ENCODE assay signal across 25 mouse cellular contexts in genomic region chr1:152518971-152519370, GRCm38 (mm10).
DNase-seq lines count a peak whose midpoint lies in the region; ATAC-seq and TF ChIP-seq lines count a peak whose summit lies in the region.
"Had no signal": no experiment of that assay in that cellular context is flagged by ENCODE, and none has a peak within 500 bp of the region (broad histone marks: within the 10 kb centered on the region; RNA-seq: fewer than 3 reads in every experiment).

No protein-coding gene starts in this region.

- TF ChIP-seq CTCF in kidney, adult 2 months (conservative IDR thresholded peaks at IDR 0.05; ENCODE audit: insufficient read depth, insufficient read length, low read depth, low read length) = no peak
- TF ChIP-seq CTCF in liver, adult 2 months (IDR thresholded peaks at IDR 0.05; ENCODE audit: low read depth, low read length) = no peak

- ATAC-seq in kidney, embryonic 16.5 days (ENCODE audit: low FRiP score, low TSS enrichment) = no peak
- no peak for ATAC-seq in liver, embryonic 12.5 days
- ATAC-seq: activated CD4-positive, CD25-positive, alpha-beta regulatory T cell, adult 4 months; CD4-positive, CD25-positive, alpha-beta regulatory T cell, adult 4 months; forebrain, embryonic 13.5 days; Patski had no signal

- H3K9me3 ChIP-seq in kidney, embryonic 16.5 days (ENCODE audit: low read length) = no peaks in the 10 kb centered on the region
- H3K9me3 ChIP-seq in liver, embryonic 12.5 days (replicated peaks) = no peaks in the 10 kb centered on the region
- H3K9me3 ChIP-seq: embryonic facial prominence, embryonic 10.5 days; embryonic facial prominence, embryonic 12.5 days; forebrain, embryonic 13.5 days had no signal

- H3K36me3 ChIP-seq in kidney, adult 2 months (ENCODE audit: control insufficient read depth, insufficient read depth, low read length) = peaks cover 14% of the 10 kb centered on the region
- H3K36me3 ChIP-seq in kidney, embryonic 16.5 days (ENCODE audit: insufficient read depth, low read length) = peaks cover 43% of the 10 kb centered on the region
- H3K36me3 ChIP-seq in liver, adult 2 months (ENCODE audit: control insufficient read depth, insufficient read depth, low read length) = peaks cover 1% of the 10 kb centered on the region; the same call in 1 of the 2 replicates
- peaks cover 38% of the 10 kb centered on the region for H3K36me3 ChIP-seq in liver, embryonic 12.5 days
- H3K36me3 ChIP-seq: G1E had no signal

- DNase-seq in kidney, adult 11 months = peak; percentile 69
- no peak for DNase-seq in kidney, postnatal 4 days
- DNase-seq in kidney, adult 2 months = peak; percentile 86
- peak; percentile 78 for DNase-seq in kidney, adult 9 months
- DNase-seq in kidney, postnatal 10 days = no peak
- peak; percentile 84 for DNase-seq in liver, adult 2 months (ENCODE audit: extremely low read depth, low read depth, low spot score)
- DNase-seq: adrenal gland, adult 8-10 months; adrenal gland, postnatal 14 days; adrenal gland, postnatal 36 days; B cell, adult 2 months; cerebellum, adult 11-12 months; cerebellum, adult 2 months; cerebellum, adult 9-10 months; cerebellum, postnatal 10 days; cerebellum, postnatal 25 days had no signal

- WGBS in kidney, adult 2 months = 56% methylated on average over 8 of the region's 8 CpGs
- 92% methylated on average over 8 of the region's 8 CpGs for WGBS in kidney, embryonic 16.5 days
- 51% methylated on average over 8 of the region's 8 CpGs for WGBS in liver, adult 2 months
- WGBS in liver, embryonic 12.5 days (ENCODE audit: insufficient replicate concordance) = 81% methylated on average over 8 of the region's 8 CpGs

- no peak for TF ChIP-seq POLR2A in kidney, adult 2 months (IDR thresholded peaks at IDR 0.05; ENCODE audit: low read depth, low read length)
- no peak for TF ChIP-seq POLR2A in liver, adult 2 months (IDR thresholded peaks at IDR 0.05; ENCODE audit: extremely low read depth, insufficient read depth, low read length)

- H3K27me3 ChIP-seq in kidney, adult 2 months (replicated peaks; ENCODE audit: control insufficient read depth, insufficient read depth, low read length) = no peaks in the 10 kb centered on the region
- no peaks in the 10 kb centered on the region for H3K27me3 ChIP-seq in kidney, embryonic 16.5 days (ENCODE audit: insufficient read depth, low read length)
- H3K27me3 ChIP-seq in liver, adult 2 months (ENCODE audit: control insufficient read depth, insufficient read depth, low read length) = no peaks in the 10 kb centered on the region
- H3K27me3 ChIP-seq in liver, embryonic 12.5 days (replicated peaks) = no peaks in the 10 kb centered on the region
- H3K27me3 ChIP-seq: CH12.LX; embryonic facial prominence, embryonic 12.5 days; forebrain, embryonic 13.5 days; Patski had no signal

- no peak overlapping the region for H3K4me3 ChIP-seq in kidney, adult 2 months (ENCODE audit: insufficient read depth, low read depth, low read length)
- H3K4me3 ChIP-seq in kidney, embryonic 16.5 days (ENCODE audit: low read length) = no peak overlapping the region
- no peak overlapping the region for H3K4me3 ChIP-seq in liver, adult 2 months (ENCODE audit: insufficient read depth, low read depth, low read length)
- H3K4me3 ChIP-seq in liver, embryonic 12.5 days = no peak overlapping the region
- H3K4me3 ChIP-seq: embryonic facial prominence, embryonic 10.5 days; embryonic facial prominence, embryonic 12.5 days; forebrain, embryonic 13.5 days had no signal

- no peaks in the 10 kb centered on the region for H3K79me2 ChIP-seq in liver, adult 2 months (ENCODE audit: control insufficient read depth, insufficient read depth, low read length)

- H3K9ac ChIP-seq in kidney, embryonic 16.5 days (replicated peaks; ENCODE audit: low read length) = no peak overlapping the region
- H3K9ac ChIP-seq in liver, adult 2 months (ENCODE audit: low read depth, low read length) = no peak overlapping the region
- no peak overlapping the region for H3K9ac ChIP-seq in liver, embryonic 12.5 days
- H3K9ac ChIP-seq: embryonic facial prominence, embryonic 12.5 days; forebrain, embryonic 13.5 days had no signal

- no peak overlapping the region for H3K27ac ChIP-seq in kidney, adult 2 months (ENCODE audit: insufficient read depth, low read depth, low read length)
- no peak overlapping the region for H3K27ac ChIP-seq in kidney, embryonic 16.5 days (ENCODE audit: low read length)
- H3K27ac ChIP-seq in liver, adult 2 months (replicated peaks; ENCODE audit: insufficient read depth, low read depth, low read length) = no peak overlapping the region
- H3K27ac ChIP-seq in liver, embryonic 12.5 days = no peak overlapping the region
- H3K27ac ChIP-seq: embryonic facial prominence, embryonic 10.5 days; embryonic facial prominence, embryonic 12.5 days; forebrain, embryonic 13.5 days had no signal

- H3K4me1 ChIP-seq in kidney, adult 2 months (ENCODE audit: control insufficient read depth, insufficient read depth, low read length) = no peaks in the 10 kb centered on the region
- no peaks in the 10 kb centered on the region for H3K4me1 ChIP-seq in kidney, embryonic 16.5 days (ENCODE audit: insufficient read depth, low read length)
- H3K4me1 ChIP-seq in liver, adult 2 months (ENCODE audit: control insufficient read depth, insufficient read depth, low read length) = no peaks in the 10 kb centered on the region
- H3K4me1 ChIP-seq in liver, embryonic 12.5 days = no peaks in the 10 kb centered on the region
- H3K4me1 ChIP-seq: forebrain, embryonic 13.5 days had no signal

- H3K4me2 ChIP-seq in kidney, embryonic 16.5 days (replicated peaks; ENCODE audit: low read depth, low read length) = no peak overlapping the region
- H3K4me2 ChIP-seq in liver, embryonic 12.5 days = no peak overlapping the region
- H3K4me2 ChIP-seq: embryonic facial prominence, embryonic 12.5 days; forebrain, embryonic 13.5 days had no signal

Comparison
In these comparisons a context has a peak if more than half of its experiments do, and no peak if none do; other contexts are left out.
1. DNase-seq: peak in kidney, adult 11 months (single experiment), kidney, adult 2 months (single experiment), kidney, adult 9 months (single experiment) and liver, adult 2 months (single experiment); none in kidney, postnatal 4 days (0 of 2) and kidney, postnatal 10 days (single experiment).